In the genomic region with DNA sequence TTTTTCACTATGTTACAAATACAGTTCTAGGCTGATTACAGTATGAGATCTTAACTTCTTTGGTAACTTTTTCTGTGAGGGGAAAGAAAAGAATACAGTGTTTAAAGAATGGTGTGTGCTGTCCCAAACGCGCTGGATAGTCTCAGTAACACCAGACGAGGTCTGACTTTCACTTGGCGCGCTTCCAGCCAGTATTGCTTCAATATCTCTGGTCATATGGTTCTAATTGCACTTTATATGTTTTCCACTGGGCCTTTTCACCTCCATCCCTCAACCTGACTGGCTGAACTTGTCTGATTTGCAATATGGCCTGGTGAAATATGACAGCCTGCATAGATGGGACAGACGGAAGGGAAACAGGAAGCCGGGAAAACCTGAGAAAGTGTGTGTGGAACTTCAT, we compare ENCODE assay signal across 9 mouse cellular contexts. TPM values are rescaled to one million over a fixed set of nuclear protein-coding genes. Genes with fewer than 3 reads are reported as not detected.
DNase-seq lines count a peak whose midpoint lies in the region; ATAC-seq lines count a peak whose summit lies in the region.
"Had no signal": no experiment of that assay in that cellular context is flagged by ENCODE, and none has a peak within 500 bp of the region (broad histone marks: within the 10 kb centered on the region; RNA-seq: fewer than 3 reads in every experiment).

No protein-coding gene starts in this region.

- intact Hi-C loops in left cerebral cortex, postnatal 4 days (cut with DNase I), result loop anchor here (10.0 kb wide), 2 partner anchors 181 to 281 kb away; no protein-coding TSS in a partner anchor
- intact Hi-C loops in left cerebral cortex, postnatal 14 days (cut with DNase I), result loop anchor here (5.0 to 10.0 kb wide), 2 partner anchors 121 to 213 kb away; no protein-coding TSS in a partner anchor

- peak; percentile 9 for DNase-seq in left cerebral cortex, postnatal 4 days
- DNase-seq in left cerebral cortex, postnatal 14 days (ENCODE audit: low spot score in 2 of 2), result no peak
- no peak for DNase-seq in T-cell, adult 2 months (ENCODE audit: low spot score)
- no peak for DNase-seq in thymus, postnatal 36 days

- H3K4me2 ChIP-seq in forebrain, embryonic 16.5 days (ENCODE audit: low read length), result peak overlapping the region; percentile 30
- peak overlapping the region; percentile 46 for H3K4me2 ChIP-seq in intestine, embryonic 16.5 days (ENCODE audit: low read depth, low read length)
- H3K4me2 ChIP-seq in midbrain, embryonic 15.5 days, result peak overlapping the region; percentile 96
- H3K4me2 ChIP-seq: liver, embryonic 15.5 days had no signal

- no peak for ATAC-seq in forebrain, embryonic 16.5 days
- no peak for ATAC-seq in intestine, embryonic 16.5 days
- no peak for ATAC-seq in midbrain, embryonic 15.5 days (replicated peaks)
- ATAC-seq in erythroblast, adult 5-6 weeks (replicated peaks; ENCODE audit: low FRiP score, poor library complexity, severe bottlenecking), result no peak

- no peak overlapping the region for H3K9ac ChIP-seq in forebrain, embryonic 16.5 days (replicated peaks; ENCODE audit: low read depth, low read length)
- peak overlapping the region; percentile 40; the same call in 1 of the 2 replicates for H3K9ac ChIP-seq in intestine, embryonic 16.5 days (ENCODE audit: low read depth, low read length)
- H3K9ac ChIP-seq in midbrain, embryonic 15.5 days, result no peak overlapping the region
- H3K9ac ChIP-seq: liver, embryonic 15.5 days had no signal

- no peaks in the 10 kb centered on the region for H3K9me3 ChIP-seq in forebrain, embryonic 16.5 days (ENCODE audit: control insufficient read depth, low read length)
- no peaks in the 10 kb centered on the region for H3K9me3 ChIP-seq in intestine, embryonic 16.5 days (ENCODE audit: control insufficient read depth, low read length)
- H3K9me3 ChIP-seq in midbrain, embryonic 15.5 days, result no peaks in the 10 kb centered on the region
- H3K9me3 ChIP-seq: liver, embryonic 15.5 days had no signal

- no peak overlapping the region for H3K4me3 ChIP-seq in forebrain, embryonic 16.5 days (replicated peaks; ENCODE audit: low read length)
- peak overlapping the region; percentile 30 for H3K4me3 ChIP-seq in intestine, embryonic 16.5 days (ENCODE audit: low read length)
- H3K4me3 ChIP-seq in midbrain, embryonic 15.5 days, result peak overlapping the region; percentile 28
- H3K4me3 ChIP-seq: liver, embryonic 15.5 days had no signal

- H3K4me1 ChIP-seq in forebrain, embryonic 16.5 days (replicated peaks; ENCODE audit: control insufficient read depth, insufficient read depth, low read length), result peaks cover 9% of the 10 kb centered on the region
- peaks cover 11% of the 10 kb centered on the region; the same call in 1 of the 2 replicates for H3K4me1 ChIP-seq in intestine, embryonic 16.5 days (ENCODE audit: control insufficient read depth, insufficient read depth, low read length)
- peaks cover 25% of the 10 kb centered on the region for H3K4me1 ChIP-seq in midbrain, embryonic 15.5 days

- WGBS in forebrain, embryonic 16.5 days, result 71% methylated on average over 7 of the region's 7 CpGs
- WGBS in intestine, embryonic 16.5 days, result 43% methylated on average over 7 of the region's 7 CpGs
- WGBS in midbrain, embryonic 15.5 days, result 68% methylated on average over 7 of the region's 7 CpGs

- no peak overlapping the region for H3K27ac ChIP-seq in forebrain, embryonic 16.5 days (ENCODE audit: low read length)
- H3K27ac ChIP-seq in intestine, embryonic 16.5 days (ENCODE audit: low read length), result no peak overlapping the region
- no peak overlapping the region for H3K27ac ChIP-seq in midbrain, embryonic 15.5 days
- H3K27ac ChIP-seq: liver, embryonic 15.5 days had no signal

- no peaks in the 10 kb centered on the region for H3K27me3 ChIP-seq in forebrain, embryonic 16.5 days (replicated peaks; ENCODE audit: control insufficient read depth, insufficient read depth, low read length)
- peaks cover 9% of the 10 kb centered on the region; the same call in 1 of the 2 replicates for H3K27me3 ChIP-seq in intestine, embryonic 16.5 days (replicated peaks; ENCODE audit: control insufficient read depth, insufficient read depth, low read length)
- H3K27me3 ChIP-seq in midbrain, embryonic 15.5 days (replicated peaks), result 0 out of 2 replicates have a peak, but pooled peaks cover 5% of the 10 kb centered on the region

- H3K36me3 ChIP-seq in forebrain, embryonic 16.5 days (ENCODE audit: control insufficient read depth, insufficient read depth), result no peaks in the 10 kb centered on the region
- no peaks in the 10 kb centered on the region for H3K36me3 ChIP-seq in intestine, embryonic 16.5 days (ENCODE audit: control insufficient read depth, insufficient read depth, low read length)
- H3K36me3 ChIP-seq in midbrain, embryonic 15.5 days (replicated peaks), result no peaks in the 10 kb centered on the region
- H3K36me3 ChIP-seq: liver, embryonic 15.5 days had no signal

RNA-seq across cellular contexts. Expression of a gene that starts 2.9 kb away (rescaled TPM):
- total RNA-seq in left cerebral cortex, postnatal 4 days (2021), result 10 to 100 TPM; 50.3 to 56.9 TPM
- total RNA-seq in left cerebral cortex, postnatal 14 days (2021), result 10 to 100 TPM; 30.2 to 37.0 TPM
- polyA plus RNA-seq in forebrain, embryonic 16.5 days (2015; fragmentation: Nextera tagmentation; extraction: Ambion mirVana), result 43.7 and 49.3 TPM in 2 replicates
- 39.3 and 39.6 TPM in 2 replicates for polyA plus RNA-seq in intestine, embryonic 16.5 days (2015; fragmentation: Nextera tagmentation; extraction: Ambion mirVana)
- polyA plus RNA-seq in midbrain, embryonic 15.5 days (2015; fragmentation: Nextera tagmentation; extraction: Ambion mirVana), result 64.8 and 65.0 TPM in 2 replicates
- 2.1 TPM in 1 of 2 replicates, not detected in the other for total RNA-seq in erythroblast, adult 5-6 weeks (2015; ENCODE audit: low replicate concordance)
- 0.34 TPM in 1 of 2 replicates, not detected in the other for total RNA-seq in erythroblast, adult 5-6 weeks (2017; ENCODE audit: low replicate concordance)

RNA-seq across cellular contexts. Expression of a gene that starts 27.2 kb away (rescaled TPM):
- total RNA-seq in left cerebral cortex, postnatal 4 days (2021), result 10 to 100 TPM; 35.9 to 37.7 TPM
- total RNA-seq in left cerebral cortex, postnatal 14 days (2021), result 10 to 100 TPM; 32.8 to 36.3 TPM
- polyA plus RNA-seq in forebrain, embryonic 16.5 days (2015; fragmentation: Nextera tagmentation; extraction: Ambion mirVana), result 68.5 and 77.9 TPM in 2 replicates
- 37.5 and 40.4 TPM in 2 replicates for polyA plus RNA-seq in intestine, embryonic 16.5 days (2015; fragmentation: Nextera tagmentation; extraction: Ambion mirVana)
- polyA plus RNA-seq in midbrain, embryonic 15.5 days (2015; fragmentation: Nextera tagmentation; extraction: Ambion mirVana), result 59.6 and 63.8 TPM in 2 replicates
- 4.4 and 9.6 TPM in 2 replicates for total RNA-seq in erythroblast, adult 5-6 weeks (2015; ENCODE audit: low replicate concordance)
- total RNA-seq in erythroblast, adult 5-6 weeks (2017; ENCODE audit: low replicate concordance), result 6.5 and 9.1 TPM in 2 replicates

Comparison
In these comparisons a context has a peak if more than half of its experiments do, and no peak if none do; other contexts are left out.
1. H3K4me2 ChIP-seq: peak in every context shown above with its lines; median percentile 96 in midbrain, embryonic 15.5 days; 46 in intestine, embryonic 16.5 days; 30 in forebrain, embryonic 16.5 days.
2. RNA of a gene that starts 2.9 kb away (total RNA-seq): 50.3 to 56.9 TPM in left cerebral cortex, postnatal 4 days and 30.2 to 37.0 TPM in left cerebral cortex, postnatal 14 days; 0.34 to 2.1 TPM in erythroblast, adult 5-6 weeks; every median in the first group is over 10 times any median in the second.